Mouse (Mus musculus): ENCODE results near the gene Eps8. TPM values are rescaled to one million over a fixed set of nuclear protein-coding genes. Genes with fewer than 3 reads are reported as not detected.
A peak's percentile ranks its signal among the peaks of the same experiment; 100 is the strongest.
"Not testable (repeated sequence)": the region's sequence is repeated elsewhere in the genome, so short reads cannot be mapped to it uniquely, and the experiment has no call there.

The Eps8 gene
- total RNA-seq, 1 experiment from 2014 or later = 19.9 TPM

- ATAC-seq (ENCODE audit: extremely low read depth, insufficient number of reproducible peaks, low FRiP score, poor library complexity, severe bottlenecking) = no peak
Observed at GRCm38 (mm10) chr6:137463771-137464170, 190.9 kb downstream of the Eps8 start.

- no peak for ATAC-seq (ENCODE audit: extremely low read depth, insufficient number of reproducible peaks, low FRiP score, poor library complexity, severe bottlenecking)
Observed at GRCm38 (mm10) chr6:137458136-137458535, 196.5 kb downstream of the Eps8 start.

GRCm38 (mm10) chr6:137457210-137457609, 197.5 kb downstream of the Eps8 start:
- ATAC-seq (ENCODE audit: extremely low read depth, insufficient number of reproducible peaks, low FRiP score, poor library complexity, severe bottlenecking) = no peak

GRCm38 (mm10) chr6:137456064-137456463, 198.6 kb downstream of the Eps8 start:
- no peak for ATAC-seq (ENCODE audit: extremely low read depth, insufficient number of reproducible peaks, low FRiP score, poor library complexity, severe bottlenecking)

GRCm38 (mm10) chr6:137455537-137456041, 199.1 kb downstream of the Eps8 start:
- ATAC-seq (ENCODE audit: extremely low read depth, insufficient number of reproducible peaks, low FRiP score, poor library complexity, severe bottlenecking) = peak; percentile 92

- ATAC-seq (ENCODE audit: extremely low read depth, insufficient number of reproducible peaks, low FRiP score, poor library complexity, severe bottlenecking) = not testable (repeated sequence)
Observed at GRCm38 (mm10) chr6:137446116-137446515, 208.6 kb downstream of the Eps8 start.

GRCm38 (mm10) chr6:137443089-137443488, 211.6 kb downstream of the Eps8 start:
- no peak for ATAC-seq (ENCODE audit: extremely low read depth, insufficient number of reproducible peaks, low FRiP score, poor library complexity, severe bottlenecking)

- ATAC-seq (ENCODE audit: extremely low read depth, insufficient number of reproducible peaks, low FRiP score, poor library complexity, severe bottlenecking) = no peak
Observed at GRCm38 (mm10) chr6:137440559-137441486, 213.9 kb downstream of the Eps8 start.

GRCm38 (mm10) chr6:137437902-137438580, 216.6 kb downstream of the Eps8 start:
- ATAC-seq (ENCODE audit: extremely low read depth, insufficient number of reproducible peaks, low FRiP score, poor library complexity, severe bottlenecking) = no peak

- ATAC-seq (ENCODE audit: extremely low read depth, insufficient number of reproducible peaks, low FRiP score, poor library complexity, severe bottlenecking) = no peak
Observed at GRCm38 (mm10) chr6:137437486-137437885, 217.2 kb downstream of the Eps8 start.

- ATAC-seq (ENCODE audit: extremely low read depth, insufficient number of reproducible peaks, low FRiP score, poor library complexity, severe bottlenecking) = no peak
Observed at GRCm38 (mm10) chr6:137433521-137434137, 221.0 kb downstream of the Eps8 start.

Other genes with a start within 250 kb of the Eps8 start
- gene Strap, start 80.2 kb upstream of the Eps8 start, total RNA-seq (2017) = 54.7 and 55.4 TPM in 2 replicates
- 20.4 and 26.4 TPM in 2 replicates for gene Dera, start 99.7 kb upstream of the Eps8 start, total RNA-seq (2017)

Data from neutrophil, adult 5-6 weeks (primary cell).